Mouse (Mus musculus): ENCODE data around the gene Fam117a.

- TF ChIP-seq CTCF (IDR thresholded peaks at IDR 0.05; ENCODE audit: borderline replicate concordance, insufficient read depth, low read depth, low read length) (no peak), POLR2A (IDR thresholded peaks at IDR 0.05; ENCODE audit: borderline replicate concordance, insufficient read depth, low read length) (no peak)
Observed at GRCm38 (mm10) chr11:95315215-95315955, 21.4 kb upstream of the Fam117a start.

Measured in cerebellum, adult 2 months (tissue).